Mouse (Mus musculus) cerebellum, adult 2 months (tissue): ENCODE measurements around the gene Hoxb4.

Experiments
- CTCF ChIP-seq: fragments of 200-500 bp; IDR thresholded peaks from 2 replicates; pipeline ENCODE4 v1.5.1; 2011; ENCODE audit warnings: low read depth, mild to moderate bottlenecking, control low read depth, low read length, moderate library complexity, borderline replicate concordance; ENCODE audit not compliant: insufficient read depth
- POLR2A ChIP-seq: fragments of 200-500 bp; IDR thresholded peaks from 2 replicates; pipeline ENCODE4 v1.6.1; 2011; ENCODE audit warnings: low read length, control low read depth, borderline replicate concordance; ENCODE audit not compliant: insufficient read depth

DNA sequence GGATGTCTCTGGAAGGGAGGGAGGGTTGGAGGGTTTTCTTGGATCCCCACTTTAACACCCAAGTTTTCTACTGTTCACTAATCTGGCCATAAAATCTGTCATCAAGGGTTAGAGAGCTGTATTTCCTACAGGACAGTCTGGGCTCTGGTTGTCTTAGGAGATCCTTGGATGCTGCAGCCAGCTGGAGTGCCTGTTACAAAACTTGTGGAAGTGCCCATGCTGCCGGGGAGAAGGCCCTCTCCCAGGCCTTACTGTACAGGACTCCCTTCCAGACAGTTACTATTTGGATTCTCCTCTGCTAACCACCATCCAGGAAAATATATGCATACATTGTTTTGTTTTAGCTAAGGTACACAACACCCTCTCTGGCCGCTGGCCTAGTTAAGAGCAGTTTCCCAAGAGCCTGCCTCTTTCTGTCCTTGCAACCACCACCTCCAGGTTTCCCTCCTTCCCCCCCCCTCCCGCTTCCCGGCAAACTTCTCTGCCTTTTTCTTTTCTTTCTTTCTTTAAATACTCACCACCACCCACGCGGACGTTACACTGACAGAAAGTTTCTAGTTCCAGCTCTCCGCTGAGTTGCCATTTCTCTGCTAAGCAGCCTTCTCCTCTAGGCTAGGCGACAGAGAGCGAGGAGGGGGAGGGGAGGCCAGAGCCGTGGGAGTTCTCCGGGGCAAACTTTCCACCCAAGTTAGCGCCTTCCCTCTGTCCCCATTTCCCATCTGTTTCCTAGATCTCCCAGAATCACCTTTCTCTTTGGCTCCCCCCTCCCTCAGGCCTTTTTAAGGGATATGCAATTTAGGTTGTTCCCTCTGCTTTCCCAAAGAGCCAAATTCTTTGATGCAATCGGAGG is 31.6 kb downstream of the Hoxb4 start:
- TF ChIP-seq CTCF (no peak), POLR2A (no peak)
